Mouse (Mus musculus) ES-Bruce4 (cell line): ENCODE data around the gene Wasf2. TPM values are rescaled to one million over a fixed set of nuclear protein-coding genes. Genes with fewer than 3 reads are reported as not detected.

Experiments
- H3K27ac ChIP-seq: 2 replicates; pipeline ENCODE4 v1.5.1; 2012; ENCODE audit warnings: low read length, inconsistent platforms; ENCODE audit not compliant: insufficient read depth
- H3K27me3 ChIP-seq: 2 replicates; pipeline ENCODE4 v1.6.1; 2012; ENCODE audit warnings: mild to moderate bottlenecking, low read length, inconsistent platforms; ENCODE audit not compliant: control insufficient read depth, poor library complexity, insufficient read depth, severe bottlenecking
- H3K36me3 ChIP-seq: 2 replicates; pipeline ENCODE4 v1.6.1; 2012; ENCODE audit warnings: inconsistent platforms, mild to moderate bottlenecking, low read length, moderate library complexity; ENCODE audit not compliant: control insufficient read depth, poor library complexity, insufficient read depth, severe bottlenecking
- H3K4me1 ChIP-seq: one replicate; pipeline ENCODE4 v1.8.1; 2011; ENCODE audit warnings: low read length; ENCODE audit not compliant: control insufficient read depth, insufficient read depth
- H3K4me3 ChIP-seq: 2 replicates; pipeline ENCODE4 v1.5.1; 2011; ENCODE audit warnings: low read depth, mild to moderate bottlenecking, low read length
- H3K9ac ChIP-seq: 2 replicates; pipeline ENCODE4 v1.6.1; 2012; ENCODE audit warnings: low read depth, mild to moderate bottlenecking, inconsistent platforms; ENCODE audit not compliant: poor library complexity, severe bottlenecking
- H3K9me3 ChIP-seq: replicated peaks from 2 replicates; pipeline ENCODE4 v1.6.1; 2012; ENCODE audit warnings: mild to moderate bottlenecking, low read length, inconsistent platforms; ENCODE audit not compliant: control insufficient read depth, poor library complexity, insufficient read depth, severe bottlenecking
- CTCF ChIP-seq: IDR thresholded peaks from one replicate; pipeline ENCODE4 v1.8.1; 2011; ENCODE audit warnings: low read depth, low read length
- EP300 ChIP-seq: IDR thresholded peaks from 2 replicates; pipeline ENCODE4 v1.6.1; 2011; ENCODE audit warnings: low read depth, low read length; ENCODE audit not compliant: insufficient read depth
- POLR2A ChIP-seq: IDR thresholded peaks from one replicate; pipeline ENCODE4 v1.8.1; 2011; ENCODE audit warnings: low read length; ENCODE audit not compliant: insufficient read depth
- polyA plus RNA-seq: library from polyadenylated mRNA; stranded (reverse); fragments of >200 nt; gene quantifications from 2 replicates; pipeline ENCODE4 v1.2.4, GENCODE M21; 2011; ENCODE audit warnings: low read depth; ENCODE audit not compliant: missing spikeins, insufficient read depth, insufficient read length

Gene Wasf2
- polyA plus RNA-seq, 1 experiment = 103 TPM

DNA sequence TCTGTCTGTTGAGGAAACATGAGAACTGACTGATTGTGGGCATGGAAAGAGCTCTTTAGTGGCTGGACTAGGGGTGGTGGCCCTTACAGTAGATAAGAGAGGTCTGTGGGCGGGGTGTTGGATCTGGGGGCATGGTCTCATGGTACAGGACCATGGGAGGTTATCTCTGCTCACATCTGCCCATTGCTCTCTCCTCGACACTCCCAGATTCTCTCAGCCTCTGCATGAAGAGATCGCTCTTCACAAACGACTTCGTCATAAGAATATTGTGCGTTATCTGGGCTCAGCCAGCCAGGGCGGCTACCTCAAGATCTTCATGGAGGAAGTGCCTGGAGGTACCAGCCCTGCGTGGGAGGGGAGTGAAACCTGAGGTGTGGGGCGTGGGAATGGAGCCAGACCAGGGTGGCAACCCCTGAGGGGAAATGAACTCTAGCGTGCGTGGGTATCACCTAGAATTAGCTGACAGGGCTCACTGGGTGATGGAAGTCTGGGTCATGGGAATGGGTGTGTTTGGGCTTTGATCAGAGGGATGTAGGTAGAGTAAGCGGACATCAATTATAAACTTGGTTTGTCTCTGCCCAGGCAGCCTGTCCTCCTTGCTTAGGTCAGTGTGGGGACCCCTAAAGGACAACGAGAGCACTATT is 117.6 kb downstream of the Wasf2 start:
- H3K27me3 ChIP-seq = no peaks in the 10 kb centered on the region
- no peaks in the 10 kb centered on the region for H3K36me3 ChIP-seq
- H3K9me3 ChIP-seq = no peaks in the 10 kb centered on the region
- no peak overlapping the region for H3K4me3 ChIP-seq
- no peak overlapping the region for H3K27ac ChIP-seq
- no peak overlapping the region for H3K9ac ChIP-seq
- TF ChIP-seq EP300 = no peak
- TF ChIP-seq POLR2A = no peak
- no peak for TF ChIP-seq CTCF
- H3K4me1 ChIP-seq = no peaks in the 10 kb centered on the region

Other genes with a start within 250 kb of the Wasf2 start
- gene Stx12, start 246.0 kb upstream of the Wasf2 start, polyA plus RNA-seq = 53.0 and 58.4 TPM in 2 replicates
- gene Fam76a, start 207.9 kb upstream of the Wasf2 start, polyA plus RNA-seq = 22.8 and 24.3 TPM in 2 replicates
- 0.70 and 1.9 TPM in 2 replicates for gene Fgr, start 156.4 kb upstream of the Wasf2 start, polyA plus RNA-seq
- 88.2 and 102 TPM in 2 replicates for gene Ahdc1, start 119.2 kb upstream of the Wasf2 start, polyA plus RNA-seq
- gene Cd164l2, start 81.6 kb downstream of the Wasf2 start, polyA plus RNA-seq = 9.6 and 12.4 TPM in 2 replicates
- 0.26 and 0.52 TPM in 2 replicates for gene Gpr3, start 82.0 kb downstream of the Wasf2 start, polyA plus RNA-seq
- gene Map3k6, start 110.3 kb downstream of the Wasf2 start, polyA plus RNA-seq = 3.8 TPM in 2 replicates
- gene Sytl1, start 132.6 kb downstream of the Wasf2 start, polyA plus RNA-seq = 12.6 and 15.2 TPM in 2 replicates
- 28.5 and 32.4 TPM in 2 replicates for gene Tmem222, start 147.3 kb downstream of the Wasf2 start, polyA plus RNA-seq
- gene Wdtc1, start 223.0 kb downstream of the Wasf2 start, polyA plus RNA-seq = 69.2 and 71.5 TPM in 2 replicates
- gene Slc9a1, start 239.2 kb downstream of the Wasf2 start, polyA plus RNA-seq = 18.4 and 21.4 TPM in 2 replicates